Mouse (Mus musculus) brain, embryonic 14.5 days (tissue): ENCODE data around the gene Map4k3. TPM values are rescaled to one million over a fixed set of nuclear protein-coding genes. Genes with fewer than 3 reads are reported as not detected.

Experiments used
- DNase-seq: peaks from one replicate; pipeline ENCODE4 v3.0.0-alpha.2; 2011; ENCODE audit warnings: low read depth
- CTCF ChIP-seq: fragments of 200-500 bp; IDR thresholded peaks from 2 replicates; pipeline ENCODE4 v1.5.1; 2012; ENCODE audit warnings: inconsistent platforms, mild to moderate bottlenecking, moderate library complexity, borderline replicate concordance; ENCODE audit not compliant: insufficient read depth, insufficient read length; ENCODE audit errors: extremely low read depth
- POLR2A ChIP-seq: fragments of 200-500 bp; IDR thresholded peaks from 2 replicates; pipeline ENCODE4 v1.6.1; 2012; ENCODE audit warnings: mild to moderate bottlenecking, inconsistent platforms, borderline replicate concordance; ENCODE audit not compliant: poor library complexity, insufficient read depth, insufficient read length, severe bottlenecking; ENCODE audit errors: extremely low read depth
- polyA plus RNA-seq: library from polyadenylated mRNA; depleted of rRNA; stranded (reverse); fragments of >200 nt; gene quantifications from 2 replicates; pipeline ENCODE4 v1.2.3, GENCODE M21; 2012

Map4k3 gene
- polyA plus RNA-seq, 1 experiment, result 55.3 TPM

DNA sequence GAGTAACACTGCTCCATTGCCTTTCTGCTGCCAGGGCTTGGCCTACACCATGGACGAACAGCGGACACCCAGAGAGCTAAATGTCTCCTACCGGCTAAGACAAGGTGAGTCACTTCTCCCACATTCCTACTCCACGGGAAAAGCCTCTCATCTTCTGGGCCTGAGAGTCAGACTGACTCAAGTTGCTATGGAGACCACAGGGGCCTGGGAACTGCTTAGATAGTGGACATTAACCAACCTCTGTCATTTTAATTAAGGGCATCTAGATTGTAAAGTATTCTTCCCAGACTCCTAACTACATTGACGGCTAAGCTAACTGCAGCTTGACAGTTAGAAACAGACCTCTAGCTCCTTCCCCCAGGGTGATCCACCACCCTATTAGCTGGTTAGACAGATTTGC is 165.5 kb downstream of the Map4k3 start:
- TF ChIP-seq POLR2A (no peak), CTCF (no peak)
- DNase-seq, result no peak

DNA sequence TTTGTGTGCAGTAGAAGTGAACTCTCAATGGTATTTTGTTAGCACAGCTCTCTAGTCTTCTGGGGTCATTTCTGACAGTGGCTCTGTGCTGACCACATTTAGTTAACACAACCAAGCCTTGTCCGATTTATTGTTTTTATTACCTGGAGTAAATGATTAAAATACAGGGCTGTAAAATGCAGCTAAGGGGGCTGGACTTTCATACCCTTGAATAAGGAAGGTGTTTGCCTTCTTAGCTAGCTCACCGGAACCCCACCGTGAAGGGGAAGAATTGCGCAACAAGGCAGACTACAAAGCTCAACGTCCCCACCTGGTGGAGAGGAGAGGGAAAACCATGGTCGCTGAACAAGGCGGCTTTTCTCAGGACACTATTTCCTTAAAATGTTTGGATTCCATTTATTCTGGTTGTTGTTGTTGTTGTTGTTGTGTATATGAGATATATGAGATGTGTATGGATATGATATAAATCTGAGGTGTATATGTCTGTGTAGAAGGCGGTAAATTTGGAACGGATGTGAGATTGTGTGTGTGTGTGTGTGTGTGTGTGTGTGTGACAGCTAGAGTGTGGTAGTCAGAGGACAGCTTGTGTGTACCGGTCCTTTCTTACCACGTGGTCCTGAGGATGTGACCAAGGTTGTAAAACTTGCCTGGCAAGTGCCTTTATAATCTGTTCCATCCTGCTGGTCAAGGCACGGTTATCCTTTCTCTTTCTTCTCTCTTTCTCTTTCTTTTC is 167.4 kb downstream of the Map4k3 start:
- TF ChIP-seq POLR2A (no peak), CTCF (peak; percentile 96)

DNA sequence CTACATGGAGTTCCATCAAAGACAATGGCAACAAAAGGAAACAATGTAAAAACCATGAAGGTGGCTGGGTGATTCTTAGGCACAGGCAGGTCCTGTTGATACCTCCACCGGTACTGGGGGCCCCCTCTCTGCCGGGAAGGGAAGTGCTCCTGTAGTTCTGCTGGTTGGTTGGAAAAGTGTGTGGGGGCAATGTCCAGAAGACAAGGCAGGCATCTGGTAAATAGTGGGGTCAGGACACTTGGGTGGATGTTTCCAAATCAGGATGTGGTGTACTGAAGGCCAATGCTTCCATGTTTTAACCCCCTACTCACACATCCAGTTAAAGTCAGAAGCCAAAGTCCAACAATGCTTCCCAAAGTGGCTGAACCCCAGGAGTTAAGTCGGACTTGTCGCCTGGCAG is 168.5 kb downstream of the Map4k3 start:
- DNase-seq, result no peak
- no peak for TF ChIP-seq CTCF
- TF ChIP-seq POLR2A, result no peak

More for the DNA sequence above, 167.4 kb downstream of the Map4k3 start:
- DNase-seq, result peak; percentile 83

DNA sequence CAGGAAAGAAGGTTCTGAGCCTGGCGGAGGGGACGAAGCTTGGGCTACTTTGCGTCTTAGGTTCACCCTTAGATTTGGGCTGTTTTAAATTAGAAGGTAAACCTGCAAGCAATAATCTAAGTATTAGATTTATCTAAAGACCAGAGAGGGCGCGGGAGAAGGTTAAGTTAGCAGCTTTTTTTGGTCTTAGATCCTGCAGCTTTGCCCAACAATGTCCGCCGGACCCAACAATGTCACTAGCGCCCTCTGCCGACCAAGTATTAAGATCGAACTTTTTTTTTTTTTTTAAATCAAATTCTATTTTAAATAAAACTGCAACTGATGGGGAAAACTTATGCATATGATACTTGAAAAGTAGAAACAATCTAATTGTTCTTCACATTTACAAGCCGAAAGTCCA is 169.2 kb downstream of the Map4k3 start:
- TF ChIP-seq POLR2A (no peak), CTCF (peak; percentile 54; the same call in 1 of the 2 replicates)

DNA sequence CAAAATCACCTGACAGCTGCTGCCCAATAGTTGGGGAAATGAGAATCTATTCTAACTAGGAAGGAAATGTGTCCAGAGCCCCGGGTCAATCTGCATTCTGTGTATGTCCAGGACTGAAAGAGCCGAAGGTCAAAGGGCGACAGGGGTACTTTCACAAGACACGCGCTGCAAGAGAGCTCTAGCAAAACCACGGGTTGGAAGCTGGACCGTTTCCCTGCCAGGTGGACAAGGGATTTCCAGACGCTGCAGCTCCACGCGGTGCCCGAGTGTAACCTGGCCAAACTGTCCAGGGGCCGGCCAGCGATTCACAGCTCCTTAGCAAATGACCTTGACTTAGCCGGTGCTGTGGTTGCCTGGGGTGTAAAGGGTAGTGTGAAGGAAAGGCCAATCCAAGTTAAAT is 169.7 kb downstream of the Map4k3 start:
- TF ChIP-seq CTCF (no peak), POLR2A (no peak)

More for the DNA sequence above, 169.2 kb downstream of the Map4k3 start:
- DNase-seq, result peak; percentile 59

DNA sequence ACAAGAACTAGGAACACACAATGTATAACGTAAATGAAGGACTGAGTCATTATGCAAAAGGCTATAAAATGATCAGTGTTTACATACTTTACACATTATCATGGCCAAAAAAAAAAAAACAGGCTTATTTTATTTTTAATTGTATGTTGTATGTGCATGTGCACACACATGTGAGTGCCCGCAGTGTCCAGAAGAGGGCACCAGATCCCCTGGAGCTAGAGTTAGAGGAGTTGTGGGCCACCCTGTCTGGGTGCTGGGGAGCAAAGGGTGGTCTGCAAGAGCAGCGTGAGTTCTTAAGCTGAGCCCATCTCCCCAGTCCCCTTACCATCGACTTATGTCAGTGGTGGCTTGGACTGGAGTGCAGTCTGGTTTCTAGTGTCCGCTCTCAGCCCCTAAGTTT is 170.8 kb downstream of the Map4k3 start:
- TF ChIP-seq CTCF (no peak), POLR2A (no peak)
- DNase-seq, result no peak

More for the DNA sequence above, 169.7 kb downstream of the Map4k3 start:
- no peak for DNase-seq

DNA sequence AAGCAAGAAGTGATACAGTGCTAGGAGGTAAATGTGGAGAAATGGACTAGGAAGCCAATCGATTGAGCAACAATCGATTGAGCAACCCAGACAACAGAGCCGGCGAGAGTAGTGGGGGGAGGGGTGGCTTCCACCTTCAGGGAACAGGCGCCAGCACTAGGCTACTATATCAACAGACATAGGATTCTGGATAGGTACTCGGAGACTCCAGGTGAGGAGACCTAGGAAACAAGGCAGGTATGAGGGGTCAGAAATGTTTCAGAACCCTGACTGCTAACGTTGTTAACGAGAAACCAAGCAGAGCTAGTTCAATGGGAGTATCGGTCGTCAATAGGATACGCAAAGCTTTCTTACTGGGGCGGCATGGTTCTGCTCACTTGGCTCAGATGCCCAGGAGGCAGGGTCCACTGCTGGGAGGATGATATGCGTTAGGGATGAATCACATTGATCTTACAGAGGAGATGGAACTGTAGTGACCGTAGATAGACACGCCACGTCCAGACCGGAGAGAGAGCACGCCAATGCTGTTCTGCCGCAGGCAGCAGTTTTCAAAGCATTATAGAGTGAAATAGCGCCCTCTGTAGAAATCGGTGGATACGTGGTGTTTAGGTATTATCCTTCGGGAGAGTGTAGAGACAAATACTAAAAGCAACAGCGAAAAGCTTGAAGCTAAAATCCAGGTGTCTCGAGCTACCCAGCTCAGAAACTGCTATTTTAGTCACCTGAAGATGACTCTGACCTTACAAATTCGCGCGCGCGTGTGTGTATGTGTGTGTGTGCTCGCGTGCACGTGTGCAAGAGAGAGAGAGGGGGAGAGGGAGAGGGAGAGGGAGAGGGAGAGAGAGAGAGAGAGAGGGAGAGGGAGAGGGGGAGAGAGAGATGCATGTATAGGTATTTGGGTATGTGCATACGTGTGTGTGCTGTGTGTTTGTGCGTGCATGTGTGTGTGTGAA is 174.7 kb downstream of the Map4k3 start:
- TF ChIP-seq CTCF (peak; percentile 64; the same call in 1 of the 2 replicates), POLR2A (peak; percentile 59; the same call in 1 of the 2 replicates)

DNA sequence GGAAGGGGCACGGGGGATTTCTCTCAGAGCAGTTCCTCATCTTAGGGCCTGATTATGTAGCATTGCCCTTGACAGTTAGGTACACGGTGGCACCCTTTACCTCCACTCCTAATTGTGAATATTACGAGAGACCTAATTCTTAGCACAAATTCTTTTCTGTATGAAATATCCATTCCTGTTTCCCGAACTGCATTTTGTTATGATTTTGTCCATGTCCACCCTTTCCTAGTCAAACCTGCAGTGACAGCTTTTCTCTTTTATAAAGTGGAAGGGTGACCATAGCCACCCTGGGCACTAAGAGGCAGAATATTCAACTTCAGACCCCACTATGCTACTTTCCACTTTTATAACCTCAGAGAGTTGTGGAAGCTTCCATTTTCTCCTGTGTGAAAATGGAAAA is 175.6 kb downstream of the Map4k3 start:
- TF ChIP-seq CTCF, result no peak
- no peak for TF ChIP-seq POLR2A

More for the DNA sequence above, 174.7 kb downstream of the Map4k3 start:
- peak; percentile 94 for DNase-seq

DNA sequence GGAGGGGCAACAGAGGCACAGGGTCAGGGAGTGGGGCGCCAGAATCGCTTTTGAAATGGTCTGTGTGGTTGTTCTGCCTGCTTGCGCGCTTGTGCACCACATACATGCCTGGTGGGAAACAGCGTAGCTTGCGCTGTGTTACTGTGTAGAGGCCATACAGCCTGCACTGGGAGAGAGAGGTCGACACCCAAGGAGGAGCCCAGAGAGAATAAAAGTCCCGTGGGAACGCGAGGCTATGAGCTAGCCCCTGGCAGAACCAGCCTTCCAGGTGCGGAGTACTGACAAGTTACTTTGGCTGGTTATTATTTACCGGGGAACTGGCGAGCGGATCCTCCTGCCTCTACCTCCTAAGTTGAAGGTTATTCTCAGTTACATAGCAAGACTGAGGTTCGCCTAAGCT is 177.3 kb downstream of the Map4k3 start:
- DNase-seq, result no peak
- no peak for TF ChIP-seq POLR2A
- no peak for TF ChIP-seq CTCF

More for the DNA sequence above, 175.6 kb downstream of the Map4k3 start:
- DNase-seq, result no peak

DNA sequence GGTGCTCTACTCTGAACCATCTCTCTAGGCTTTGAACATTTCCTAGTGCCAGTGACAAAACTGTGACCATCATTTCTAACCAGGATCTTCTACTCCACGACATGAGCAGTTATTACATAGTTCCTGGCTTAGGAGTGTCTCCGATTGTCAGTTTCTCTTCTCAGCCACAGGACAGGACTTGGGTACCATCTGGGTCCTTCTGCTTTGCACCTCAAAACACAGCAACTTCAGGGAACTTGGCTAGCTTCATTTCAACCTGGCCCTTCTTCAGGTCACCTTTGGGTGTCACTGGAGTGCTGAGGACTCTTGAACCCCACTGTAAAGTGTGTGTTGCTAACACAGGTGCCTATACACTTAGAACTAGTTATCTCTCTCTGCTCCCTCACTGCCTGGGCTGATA is 181.4 kb downstream of the Map4k3 start:
- DNase-seq, result no peak
- TF ChIP-seq CTCF (no peak), POLR2A (no peak)

DNA sequence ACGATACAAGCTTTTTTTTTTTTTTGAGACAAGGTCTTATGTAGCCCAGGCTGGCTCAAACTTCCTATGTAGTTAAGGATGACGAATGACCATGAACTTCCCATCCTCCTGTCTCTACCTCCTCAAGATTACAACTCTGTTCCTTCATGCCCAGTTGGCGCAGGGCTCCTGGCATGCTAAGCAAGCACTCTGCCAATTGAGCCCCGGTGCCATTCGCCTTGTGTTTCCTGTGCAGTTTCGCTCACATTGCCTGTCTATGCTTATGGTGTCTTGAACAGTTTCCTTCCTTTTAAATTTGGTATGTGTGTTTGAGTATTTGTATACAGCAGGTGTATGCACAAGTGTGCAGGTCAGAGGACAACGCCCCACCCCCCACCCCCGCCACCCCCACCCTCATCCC is 182.1 kb downstream of the Map4k3 start:
- no peak for DNase-seq
- TF ChIP-seq POLR2A, result no peak
- TF ChIP-seq CTCF, result no peak
